Mouse (Mus musculus): ENCODE measurements around the gene Kpna1. TPM values are rescaled to one million over a fixed set of nuclear protein-coding genes. Genes with fewer than 3 reads are reported as not detected.

Kpna1 gene
- polyA plus RNA-seq, 1 experiment, result 14.8 TPM

- H3ac ChIP-seq (ENCODE audit: control insufficient read depth, insufficient read length), result no peak overlapping the region
- H3K79me2 ChIP-seq (ENCODE audit: control insufficient read depth, insufficient read depth), result peaks cover 49% of the 10 kb centered on the region
- peak overlapping the region; percentile 87 for H3K4me2 ChIP-seq (ENCODE audit: low read depth)
- TF ChIP-seq E2F4 (IDR thresholded peaks at IDR 0.05; ENCODE audit: insufficient read depth) (no peak), CEBPB (IDR thresholded peaks at IDR 0.05; ENCODE audit: insufficient read depth, poor library complexity, severe bottlenecking) (no peak), MAX (IDR thresholded peaks at IDR 0.05; ENCODE audit: low read depth) (no peak), USF1 (IDR thresholded peaks at IDR 0.05; ENCODE audit: low read depth) (no peak), TCF3 (IDR thresholded peaks at IDR 0.05; ENCODE audit: insufficient read length, low read depth) (no peak), REST (IDR thresholded peaks at IDR 0.05; ENCODE audit: insufficient read depth, insufficient read length) (no peak), MYOG (IDR thresholded peaks at IDR 0.05; ENCODE audit: control insufficient read depth in 1 of 3, insufficient read depth in 1 of 3, insufficient read length in 2 of 3, low read depth in 2 of 3) (no peak), SRF (IDR thresholded peaks at IDR 0.05; ENCODE audit: control insufficient read depth, insufficient read length, low read depth) (no peak), POLR2AphosphoS2 (IDR thresholded peaks at IDR 0.05; ENCODE audit: insufficient read length, low read depth) (no peak), TCF12 (IDR thresholded peaks at IDR 0.05; ENCODE audit: insufficient read depth, poor library complexity, severe bottlenecking) (no peak), POLR2A (IDR thresholded peaks at IDR 0.05; ENCODE audit: insufficient read length, low read depth) (no peak)
- no peaks in the 10 kb centered on the region for H3K27me3 ChIP-seq (ENCODE audit: control insufficient read depth, insufficient read depth, insufficient read length)
- no peak overlapping the region for H3K4me3 ChIP-seq
- peaks cover 7% of the 10 kb centered on the region for H3K36me3 ChIP-seq (ENCODE audit: control insufficient read depth, insufficient read depth)
Measured at GRCm38 (mm10) chr16:36068356-36068755, 89.8 kb downstream of the Kpna1 start.

DNA sequence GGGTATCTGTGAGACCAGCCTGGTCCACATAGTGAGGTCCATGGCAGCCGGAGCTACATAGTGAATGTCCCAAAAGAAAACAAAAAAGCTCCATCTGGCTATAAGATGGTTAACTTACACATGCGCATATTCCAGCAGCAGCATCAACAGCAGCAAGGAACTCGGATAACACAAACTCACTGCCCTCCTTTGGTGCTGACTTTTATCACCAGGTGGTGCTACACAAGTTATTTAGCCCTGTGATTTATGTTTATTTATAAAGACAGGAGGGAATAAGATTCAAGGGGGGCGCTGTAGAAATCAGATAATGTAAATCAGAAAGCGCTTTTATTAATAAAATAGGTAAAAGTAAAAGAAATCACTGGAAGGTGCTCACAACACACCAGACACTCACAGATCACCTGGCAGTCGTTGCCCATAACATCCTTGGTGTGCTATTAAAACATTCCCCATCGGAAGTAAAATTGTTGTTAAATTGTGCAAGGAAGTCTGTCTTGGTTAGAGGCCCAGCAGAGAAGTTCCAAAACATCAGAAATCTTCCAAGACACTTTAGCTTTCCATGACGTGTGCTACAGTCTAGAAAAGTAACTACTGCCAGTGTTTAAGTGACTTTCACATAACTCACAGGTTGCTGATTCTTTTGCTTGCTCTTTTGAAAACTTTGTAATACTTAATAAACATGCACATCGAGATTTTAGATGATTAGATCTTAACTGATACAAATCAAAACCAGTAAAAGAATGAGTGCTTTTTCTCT lies 91.4 kb downstream of the Kpna1 start:
- TF ChIP-seq CEBPB (IDR thresholded peaks at IDR 0.05; ENCODE audit: insufficient read depth, poor library complexity, severe bottlenecking), result no peak
- TF ChIP-seq POLR2A (IDR thresholded peaks at IDR 0.05; ENCODE audit: insufficient read length, low read depth), result no peak
- TF ChIP-seq POLR2AphosphoS2 (IDR thresholded peaks at IDR 0.05; ENCODE audit: insufficient read length, low read depth), result no peak

GRCm38 (mm10) chr16:36071071-36071449 lies 92.5 kb downstream of the Kpna1 start:
- no peaks in the 10 kb centered on the region for H3K27me3 ChIP-seq (ENCODE audit: control insufficient read depth, insufficient read depth, insufficient read length)
- H3K79me2 ChIP-seq (ENCODE audit: control insufficient read depth, insufficient read depth), result peaks cover 75% of the 10 kb centered on the region
- TF ChIP-seq TCF3 (IDR thresholded peaks at IDR 0.05; ENCODE audit: insufficient read length, low read depth), result no peak
- peak; percentile 23 for TF ChIP-seq SRF (IDR thresholded peaks at IDR 0.05; ENCODE audit: control insufficient read depth, insufficient read length, low read depth)
- peak overlapping the region; percentile 48 for H3ac ChIP-seq (ENCODE audit: control insufficient read depth, insufficient read length)
- H3K36me3 ChIP-seq (ENCODE audit: control insufficient read depth, insufficient read depth), result peaks cover 7% of the 10 kb centered on the region
- H3K4me3 ChIP-seq, result peak overlapping the region; percentile 99
- peak overlapping the region; percentile 87 for H3K4me2 ChIP-seq (ENCODE audit: low read depth)

More for the DNA sequence above, 91.4 kb downstream of the Kpna1 start:
- Histone ChIP-seq H3ac (ENCODE audit: control insufficient read depth, insufficient read length) (no peak overlapping the region), H3K27me3 (ENCODE audit: control insufficient read depth, insufficient read depth, insufficient read length) (no peaks in the 10 kb centered on the region), H3K4me2 (ENCODE audit: low read depth) (peak overlapping the region; percentile 87), H3K36me3 (ENCODE audit: control insufficient read depth, insufficient read depth) (peaks cover 7% of the 10 kb centered on the region), H3K79me2 (ENCODE audit: control insufficient read depth, insufficient read depth) (peaks cover 65% of the 10 kb centered on the region), H3K4me3 (peak overlapping the region; percentile 99)

DNA sequence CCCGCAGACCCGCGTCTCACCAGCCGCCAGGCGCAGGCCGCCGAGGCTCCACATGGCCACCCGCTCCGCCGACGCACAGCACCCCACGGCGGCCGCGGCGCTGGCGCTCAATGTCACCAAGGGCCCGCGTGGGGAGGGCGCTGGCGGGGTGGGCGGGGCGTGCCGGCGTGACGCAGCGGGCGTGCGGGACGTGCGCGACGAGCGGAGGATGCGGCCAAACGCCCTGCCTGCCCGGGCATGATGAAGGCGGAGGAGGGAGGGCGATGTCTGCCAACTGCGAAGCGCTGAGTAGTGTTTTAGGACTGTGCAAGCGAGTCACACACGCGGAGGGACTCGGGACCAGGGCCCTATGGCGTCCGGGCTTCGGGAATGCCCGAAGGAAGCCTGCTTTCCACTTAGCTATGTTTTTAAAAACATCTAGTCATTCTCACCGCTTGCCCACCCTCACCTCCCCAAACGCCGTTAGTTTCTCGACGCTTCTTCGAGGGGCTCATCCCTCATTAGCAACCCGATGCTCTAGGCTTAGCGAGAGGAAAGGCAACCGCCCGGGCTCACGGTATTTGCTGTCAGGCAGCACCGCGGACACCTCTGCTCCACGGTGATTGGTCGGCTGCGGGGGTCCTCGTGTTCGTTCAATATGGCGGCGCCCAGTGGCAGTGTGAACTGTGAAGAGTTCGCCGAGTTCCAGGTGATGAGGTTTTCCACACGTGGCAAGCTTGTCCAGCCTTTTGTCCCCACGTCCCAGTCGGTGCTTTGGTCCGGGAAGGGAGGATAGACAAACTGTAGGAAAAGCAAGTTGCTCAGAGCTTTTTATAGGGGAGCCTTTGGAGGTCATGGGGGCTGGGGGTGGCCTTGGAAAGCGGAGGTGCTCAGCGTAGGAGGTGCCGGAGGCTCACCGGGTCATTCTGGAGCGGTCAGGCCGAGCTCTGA lies 93.2 kb downstream of the Kpna1 start, which contains the start of the genes Fam162a and Ccdc58:
Gene Fam162a, minus strand, starts transcription at position 145 of the 930 bp plus-strand sequence.
Gene Ccdc58, plus strand, starts transcription at position 236 of the 930 bp plus-strand sequence.
- peaks cover 10% of the 10 kb centered on the region for H3K36me3 ChIP-seq (ENCODE audit: control insufficient read depth, insufficient read depth)
- H3K79me2 ChIP-seq (ENCODE audit: control insufficient read depth, insufficient read depth), result peaks cover 76% of the 10 kb centered on the region
- peak within 1 kb of the TSS; percentile 87 for H3K4me2 ChIP-seq (ENCODE audit: low read depth)
- no peaks in the 10 kb centered on the region for H3K27me3 ChIP-seq (ENCODE audit: control insufficient read depth, insufficient read depth, insufficient read length)
- TF ChIP-seq POLR2AphosphoS2 (IDR thresholded peaks at IDR 0.05; ENCODE audit: insufficient read length, low read depth) (peak; percentile 96), SRF (IDR thresholded peaks at IDR 0.05; ENCODE audit: control insufficient read depth, insufficient read length, low read depth) (no peak), REST (IDR thresholded peaks at IDR 0.05; ENCODE audit: insufficient read depth, insufficient read length) (peak; percentile 43), MAX (IDR thresholded peaks at IDR 0.05; ENCODE audit: low read depth) (peak; percentile 44), TCF12 (IDR thresholded peaks at IDR 0.05; ENCODE audit: insufficient read depth, poor library complexity, severe bottlenecking) (no peak), E2F4 (IDR thresholded peaks at IDR 0.05; ENCODE audit: insufficient read depth) (no peak), CEBPB (IDR thresholded peaks at IDR 0.05; ENCODE audit: insufficient read depth, poor library complexity, severe bottlenecking) (no peak), TCF3 (IDR thresholded peaks at IDR 0.05; ENCODE audit: insufficient read length, low read depth) (no peak), MYOD1 (IDR thresholded peaks at IDR 0.05; ENCODE audit: control insufficient read depth in 1 of 3, insufficient read length in 2 of 3, low read depth in 2 of 3) (peak in 1 of 3 experiments; percentile 45), MYOG (IDR thresholded peaks at IDR 0.05; ENCODE audit: control insufficient read depth in 1 of 3, insufficient read depth in 1 of 3, insufficient read length in 2 of 3, low read depth in 2 of 3) (no peak), POLR2A (IDR thresholded peaks at IDR 0.05; ENCODE audit: insufficient read length, low read depth) (peak; percentile 98), USF1 (IDR thresholded peaks at IDR 0.05; ENCODE audit: low read depth) (no peak)
- peak within 1 kb of the TSS; percentile 48 for H3ac ChIP-seq (ENCODE audit: control insufficient read depth, insufficient read length)
- H3K4me3 ChIP-seq, result peak within 1 kb of the TSS; percentile 99
